Mouse (Mus musculus): ENCODE measurements around the gene Tnfsf12. TPM values are rescaled to one million over a fixed set of nuclear protein-coding genes. Genes with fewer than 3 reads are reported as not detected.

The Tnfsf12 gene
- polyA plus RNA-seq, 1 experiment from 2014 or later, result 2.8 TPM

- H3K4me3 ChIP-seq (ENCODE audit: low read depth, low read length), result no peak overlapping the region
- H3K4me1 ChIP-seq (ENCODE audit: control insufficient read depth, low read depth, low read length), result peaks cover 36% of the 10 kb centered on the region
- H3K9ac ChIP-seq (ENCODE audit: low read depth, low read length), result no peak overlapping the region
- H3K4me2 ChIP-seq (ENCODE audit: low read depth, low read length), result no peak overlapping the region
- H3K27ac ChIP-seq (ENCODE audit: low read length), result no peak overlapping the region
- no peaks in the 10 kb centered on the region for H3K9me3 ChIP-seq (replicated peaks; ENCODE audit: control insufficient read depth, low read length)
- H3K27me3 ChIP-seq (ENCODE audit: control insufficient read depth, insufficient read depth, low read depth, low read length), result no peaks in the 10 kb centered on the region
- no peak for ATAC-seq (ENCODE audit: low read depth)
- H3K36me3 ChIP-seq (ENCODE audit: control insufficient read depth, insufficient read depth), result no peaks in the 10 kb centered on the region
- WGBS (ENCODE audit: insufficient replicate concordance), result 68% methylated on average over 6 of the region's 6 CpGs
Observed at GRCm38 (mm10) chr11:69684936-69685335, 10.7 kb downstream of the Tnfsf12 start.

GRCm38 (mm10) chr11:69684128-69684745 lies 11.4 kb downstream of the Tnfsf12 start:
- Histone ChIP-seq H3K36me3 (ENCODE audit: control insufficient read depth, insufficient read depth) (no peaks in the 10 kb centered on the region), H3K27me3 (ENCODE audit: control insufficient read depth, insufficient read depth, low read depth, low read length) (no peaks in the 10 kb centered on the region), H3K9me3 (replicated peaks; ENCODE audit: control insufficient read depth, low read length) (no peaks in the 10 kb centered on the region), H3K27ac (ENCODE audit: low read length) (no peak overlapping the region), H3K4me3 (ENCODE audit: low read depth, low read length) (no peak overlapping the region), H3K9ac (ENCODE audit: low read depth, low read length) (no peak overlapping the region), H3K4me2 (ENCODE audit: low read depth, low read length) (no peak overlapping the region), H3K4me1 (ENCODE audit: control insufficient read depth, low read depth, low read length) (peaks cover 36% of the 10 kb centered on the region)
- no peak for ATAC-seq (ENCODE audit: low read depth)
- 67% methylated on average over 12 of the region's 12 CpGs for WGBS (ENCODE audit: insufficient replicate concordance)

GRCm38 (mm10) chr11:69683576-69683975 lies 12.1 kb downstream of the Tnfsf12 start:
- Histone ChIP-seq H3K36me3 (ENCODE audit: control insufficient read depth, insufficient read depth) (no peaks in the 10 kb centered on the region), H3K4me3 (ENCODE audit: low read depth, low read length) (no peak overlapping the region), H3K4me1 (ENCODE audit: control insufficient read depth, low read depth, low read length) (peaks cover 36% of the 10 kb centered on the region), H3K27me3 (ENCODE audit: control insufficient read depth, insufficient read depth, low read depth, low read length) (no peaks in the 10 kb centered on the region), H3K27ac (ENCODE audit: low read length) (no peak overlapping the region), H3K4me2 (ENCODE audit: low read depth, low read length) (no peak overlapping the region), H3K9ac (ENCODE audit: low read depth, low read length) (no peak overlapping the region), H3K9me3 (replicated peaks; ENCODE audit: control insufficient read depth, low read length) (no peaks in the 10 kb centered on the region)
- 58% methylated on average over 7 of the region's 7 CpGs for WGBS (ENCODE audit: insufficient replicate concordance)
- ATAC-seq (ENCODE audit: low read depth), result no peak

- peak overlapping the region; percentile 94 for H3K27ac ChIP-seq (ENCODE audit: low read length)
- H3K9me3 ChIP-seq (replicated peaks; ENCODE audit: control insufficient read depth, low read length), result no peaks in the 10 kb centered on the region
- H3K4me1 ChIP-seq (ENCODE audit: control insufficient read depth, low read depth, low read length), result peaks cover 36% of the 10 kb centered on the region
- ATAC-seq (ENCODE audit: low read depth), result no peak
- 26% methylated on average over 12 of the region's 12 CpGs for WGBS (ENCODE audit: insufficient replicate concordance)
- no peaks in the 10 kb centered on the region for H3K27me3 ChIP-seq (ENCODE audit: control insufficient read depth, insufficient read depth, low read depth, low read length)
- H3K9ac ChIP-seq (ENCODE audit: low read depth, low read length), result no peak overlapping the region; the same call in 1 of the 2 replicates
- no peaks in the 10 kb centered on the region for H3K36me3 ChIP-seq (ENCODE audit: control insufficient read depth, insufficient read depth)
- H3K4me2 ChIP-seq (ENCODE audit: low read depth, low read length), result peak overlapping the region; percentile 95
- peak overlapping the region; percentile 88; the same call in 1 of the 2 replicates for H3K4me3 ChIP-seq (ENCODE audit: low read depth, low read length)
Observed at GRCm38 (mm10) chr11:69682840-69683533, 12.7 kb downstream of the Tnfsf12 start.

- Histone ChIP-seq H3K27ac (ENCODE audit: low read length) (peak overlapping the region; percentile 94), H3K4me1 (ENCODE audit: control insufficient read depth, low read depth, low read length) (peaks cover 36% of the 10 kb centered on the region), H3K4me3 (ENCODE audit: low read depth, low read length) (peak overlapping the region; percentile 88), H3K4me2 (ENCODE audit: low read depth, low read length) (peak overlapping the region; percentile 95), H3K9me3 (replicated peaks; ENCODE audit: control insufficient read depth, low read length) (no peaks in the 10 kb centered on the region), H3K9ac (ENCODE audit: low read depth, low read length) (peak overlapping the region; percentile 88), H3K27me3 (ENCODE audit: control insufficient read depth, insufficient read depth, low read depth, low read length) (no peaks in the 10 kb centered on the region), H3K36me3 (ENCODE audit: control insufficient read depth, insufficient read depth) (no peaks in the 10 kb centered on the region)
- 18% methylated on average over 24 of the region's 24 CpGs for WGBS (ENCODE audit: insufficient replicate concordance)
- no peak for ATAC-seq (ENCODE audit: low read depth)
Observed at GRCm38 (mm10) chr11:69682209-69682839, 13.3 kb downstream of the Tnfsf12 start.

- H3K9me3 ChIP-seq (replicated peaks; ENCODE audit: control insufficient read depth, low read length), result no peaks in the 10 kb centered on the region
- H3K4me3 ChIP-seq (ENCODE audit: low read depth, low read length), result peak within 1 kb of the TSS; percentile 88
- peaks cover 3% of the 10 kb centered on the region; the same call in 1 of the 2 replicates for H3K36me3 ChIP-seq (ENCODE audit: control insufficient read depth, insufficient read depth)
- H3K4me1 ChIP-seq (ENCODE audit: control insufficient read depth, low read depth, low read length), result peaks cover 36% of the 10 kb centered on the region
- no peaks in the 10 kb centered on the region for H3K27me3 ChIP-seq (ENCODE audit: control insufficient read depth, insufficient read depth, low read depth, low read length)
- ATAC-seq (ENCODE audit: low read depth), result peak; percentile 98
- H3K4me2 ChIP-seq (ENCODE audit: low read depth, low read length), result peak within 1 kb of the TSS; percentile 95
- H3K27ac ChIP-seq (ENCODE audit: low read length), result peak within 1 kb of the TSS; percentile 94
- WGBS (ENCODE audit: insufficient replicate concordance), result under 1% methylated on average over 80 of the region's 80 CpGs
- H3K9ac ChIP-seq (ENCODE audit: low read depth, low read length), result peak within 1 kb of the TSS; percentile 88
Observed at GRCm38 (mm10) chr11:69681314-69682208, 14.1 kb downstream of the Tnfsf12 start, which contains the start of gene Senp3. Gene Senp3, minus strand, starts transcription at chr11:69682084.

- Histone ChIP-seq H3K4me1 (ENCODE audit: control insufficient read depth, low read depth, low read length) (peaks cover 29% of the 10 kb centered on the region), H3K9ac (ENCODE audit: low read depth, low read length) (no peak overlapping the region), H3K36me3 (ENCODE audit: control insufficient read depth, insufficient read depth) (peaks cover 14% of the 10 kb centered on the region), H3K9me3 (replicated peaks; ENCODE audit: control insufficient read depth, low read length) (no peaks in the 10 kb centered on the region), H3K4me2 (ENCODE audit: low read depth, low read length) (peak overlapping the region; percentile 95), H3K27ac (ENCODE audit: low read length) (no peak overlapping the region), H3K27me3 (ENCODE audit: control insufficient read depth, insufficient read depth, low read depth, low read length) (no peaks in the 10 kb centered on the region), H3K4me3 (ENCODE audit: low read depth, low read length) (peak overlapping the region; percentile 88)
- no peak for ATAC-seq (ENCODE audit: low read depth)
- 80% methylated on average over 30 of the region's 30 CpGs for WGBS (ENCODE audit: insufficient replicate concordance)
Observed at GRCm38 (mm10) chr11:69680136-69680855, 15.4 kb downstream of the Tnfsf12 start.

GRCm38 (mm10) chr11:69679144-69679543 lies 16.5 kb downstream of the Tnfsf12 start:
- peaks cover 23% of the 10 kb centered on the region for H3K36me3 ChIP-seq (ENCODE audit: control insufficient read depth, insufficient read depth)

More at GRCm38 (mm10) chr11:69679144-69679543, 16.5 kb downstream of the Tnfsf12 start:
- H3K4me3 ChIP-seq (ENCODE audit: low read depth, low read length), result no peak overlapping the region
- H3K9ac ChIP-seq (ENCODE audit: low read depth, low read length), result no peak overlapping the region
- WGBS (ENCODE audit: insufficient replicate concordance), result 100% methylated on average over 2 of the region's 2 CpGs
- no peak overlapping the region for H3K4me2 ChIP-seq (ENCODE audit: low read depth, low read length)
- no peak overlapping the region for H3K27ac ChIP-seq (ENCODE audit: low read length)
- H3K4me1 ChIP-seq (ENCODE audit: control insufficient read depth, low read depth, low read length), result peaks cover 26% of the 10 kb centered on the region
- no peaks in the 10 kb centered on the region for H3K27me3 ChIP-seq (ENCODE audit: control insufficient read depth, insufficient read depth, low read depth, low read length)
- ATAC-seq (ENCODE audit: low read depth), result no peak
- H3K9me3 ChIP-seq (replicated peaks; ENCODE audit: control insufficient read depth, low read length), result no peaks in the 10 kb centered on the region

All from liver, embryonic 16.5 days (tissue).